9 mouse cellular contexts compared by ENCODE assay signal in the genomic region with DNA sequence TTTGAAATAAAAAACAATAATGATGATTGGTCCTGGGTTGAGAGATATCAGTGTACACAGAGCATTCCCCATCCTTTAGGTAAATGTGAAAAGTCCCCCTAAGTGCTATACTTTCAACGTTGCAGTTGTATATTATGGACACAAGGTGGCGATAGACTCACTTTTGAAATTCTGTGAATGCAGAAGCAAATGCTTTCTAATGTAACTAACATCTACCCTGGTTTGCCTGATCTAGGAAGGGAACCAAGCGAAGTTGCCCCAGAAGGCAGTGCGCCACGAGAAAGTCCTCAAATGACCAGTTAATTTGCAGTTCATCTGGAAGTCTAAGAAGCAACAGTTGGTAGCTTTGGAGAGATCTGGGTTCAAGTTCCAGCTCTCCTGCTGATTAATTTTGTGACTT. TPM values are rescaled to one million over a fixed set of nuclear protein-coding genes. Genes with fewer than 3 reads are reported as not detected.
DNase-seq lines count a peak whose midpoint lies in the region; ATAC-seq lines count a peak whose summit lies in the region.
"Had no signal": no experiment of that assay in that cellular context is flagged by ENCODE, and none has a peak within 500 bp of the region (broad histone marks: within the 10 kb centered on the region; RNA-seq: fewer than 3 reads in every experiment).

No protein-coding gene starts in this region.

- H3K27me3 ChIP-seq in forebrain, embryonic 15.5 days, result no peaks in the 10 kb centered on the region

- H3K27ac ChIP-seq in forebrain, embryonic 15.5 days (replicated peaks), result no peak overlapping the region

- no peak overlapping the region for H3K9ac ChIP-seq in forebrain, embryonic 15.5 days (replicated peaks)

- intact Hi-C loops in heart, postnatal 25 days (cut with DNase I), result loop anchor here (2.0 to 5.0 kb wide), 2 partner anchors 26 to 148 kb away; no protein-coding TSS in a partner anchor

- H3K4me3 ChIP-seq in forebrain, embryonic 15.5 days, result no peak overlapping the region

- no peak for ATAC-seq in forebrain, embryonic 15.5 days (replicated peaks)

- H3K9me3 ChIP-seq in forebrain, embryonic 15.5 days, result no peaks in the 10 kb centered on the region

- no peak overlapping the region for H3K4me2 ChIP-seq in forebrain, embryonic 15.5 days (replicated peaks)

- WGBS in forebrain, embryonic 15.5 days, result 44% methylated on average over 5 of the region's 5 CpGs

- no peaks in the 10 kb centered on the region for H3K36me3 ChIP-seq in forebrain, embryonic 15.5 days

- DNase-seq in heart, adult 8-10 months (ENCODE audit: low spot score), result peak; percentile 18
- no peak for DNase-seq in heart, postnatal 25 days (ENCODE audit: low spot score)
- peak; percentile 5 for DNase-seq in CD4-positive helper T cell, adult 2 months (ENCODE audit: low read depth, low spot score)
- peak; percentile 81 for DNase-seq in R1 (ENCODE audit: low read depth, low spot score)
- DNase-seq in kidney, postnatal 10 days, result peak; percentile 33
- no peak for DNase-seq in frontal cortex, postnatal 14 days (ENCODE audit: low spot score in 2 of 2)
- no peak for DNase-seq in right cerebral cortex, postnatal 4 days

- no peaks in the 10 kb centered on the region for H3K4me1 ChIP-seq in forebrain, embryonic 15.5 days

RNA-seq across cellular contexts. Expression of gene Klrb1a, which starts 18.8 kb away (rescaled TPM):
- total RNA-seq in heart, adult 8-10 months (2022), result not detected
- not detected for total RNA-seq in heart, postnatal 25 days (2021)
- not detected in 2 replicates for polyA plus RNA-seq in forebrain, embryonic 15.5 days (2015; fragmentation: Nextera tagmentation; extraction: Ambion mirVana)
- total RNA-seq: layer of hippocampus, adult 18-20 months had no signal

RNA-seq across cellular contexts. Expression of gene A2ml1, which starts 23.1 kb away (rescaled TPM):
- total RNA-seq in heart, adult 8-10 months (2022), result under 1 TPM in 1 of 4 experiments, not detected in 3; 0.14 TPM
- total RNA-seq in heart, postnatal 25 days (2021), result not detected
- polyA plus RNA-seq in forebrain, embryonic 15.5 days (2015; fragmentation: Nextera tagmentation; extraction: Ambion mirVana), result 3.6 and 4.8 TPM in 2 replicates

RNA-seq across cellular contexts. Expression of gene Clec2h, which starts 57.7 kb away (rescaled TPM):
- under 1 TPM in 2 of 4 experiments, not detected in 2; 0.50 to 0.75 TPM for total RNA-seq in heart, adult 8-10 months (2022)
- under 1 TPM in 1 of 2 experiments, not detected in 1; 0.56 TPM for total RNA-seq in heart, postnatal 25 days (2021)
- not detected in 2 replicates for polyA plus RNA-seq in forebrain, embryonic 15.5 days (2015; fragmentation: Nextera tagmentation; extraction: Ambion mirVana)
- total RNA-seq: layer of hippocampus, adult 18-20 months had no signal

Comparison
In these comparisons a context has a peak if more than half of its experiments do, and no peak if none do; other contexts are left out.
1. DNase-seq: peak in heart, adult 8-10 months (single experiment), CD4-positive helper T cell, adult 2 months (single experiment), R1 (single experiment) and kidney, postnatal 10 days (single experiment); none in heart, postnatal 25 days (single experiment), frontal cortex, postnatal 14 days (0 of 2) and right cerebral cortex, postnatal 4 days (single experiment).